Mouse (Mus musculus) R1 (cell line): ENCODE results near the gene Lbhd2.
A peak's percentile ranks its signal among the peaks of the same experiment; 100 is the strongest.

Experiments used
- DNase-seq: peaks from one replicate; pipeline ENCODE4 v3.0.0-alpha.2; 2018; ENCODE audit warnings: low read depth, low spot score

Lbhd2 gene

DNA sequence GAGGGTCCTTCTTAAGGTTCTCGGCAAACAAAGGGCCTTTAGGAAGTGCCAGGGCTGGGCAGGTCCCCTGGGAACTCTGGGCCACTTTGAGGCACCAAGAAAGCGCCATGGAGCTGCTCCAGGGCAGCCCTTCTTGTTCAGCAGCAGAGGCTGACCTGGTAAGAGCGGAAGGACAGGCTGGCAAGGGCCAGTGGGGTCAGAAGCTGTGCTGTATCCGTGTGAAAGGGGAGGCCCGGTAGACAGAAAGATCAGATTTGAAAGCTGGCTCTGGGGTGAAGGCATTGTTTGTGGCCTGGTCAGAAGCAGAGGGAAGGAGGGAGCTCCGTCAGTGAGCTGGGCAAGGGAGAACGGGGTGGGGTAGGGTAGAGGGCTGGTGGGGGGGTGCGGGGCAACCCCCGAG lies 40.7 kb downstream of the Lbhd2 start:
- no peak for DNase-seq

DNA sequence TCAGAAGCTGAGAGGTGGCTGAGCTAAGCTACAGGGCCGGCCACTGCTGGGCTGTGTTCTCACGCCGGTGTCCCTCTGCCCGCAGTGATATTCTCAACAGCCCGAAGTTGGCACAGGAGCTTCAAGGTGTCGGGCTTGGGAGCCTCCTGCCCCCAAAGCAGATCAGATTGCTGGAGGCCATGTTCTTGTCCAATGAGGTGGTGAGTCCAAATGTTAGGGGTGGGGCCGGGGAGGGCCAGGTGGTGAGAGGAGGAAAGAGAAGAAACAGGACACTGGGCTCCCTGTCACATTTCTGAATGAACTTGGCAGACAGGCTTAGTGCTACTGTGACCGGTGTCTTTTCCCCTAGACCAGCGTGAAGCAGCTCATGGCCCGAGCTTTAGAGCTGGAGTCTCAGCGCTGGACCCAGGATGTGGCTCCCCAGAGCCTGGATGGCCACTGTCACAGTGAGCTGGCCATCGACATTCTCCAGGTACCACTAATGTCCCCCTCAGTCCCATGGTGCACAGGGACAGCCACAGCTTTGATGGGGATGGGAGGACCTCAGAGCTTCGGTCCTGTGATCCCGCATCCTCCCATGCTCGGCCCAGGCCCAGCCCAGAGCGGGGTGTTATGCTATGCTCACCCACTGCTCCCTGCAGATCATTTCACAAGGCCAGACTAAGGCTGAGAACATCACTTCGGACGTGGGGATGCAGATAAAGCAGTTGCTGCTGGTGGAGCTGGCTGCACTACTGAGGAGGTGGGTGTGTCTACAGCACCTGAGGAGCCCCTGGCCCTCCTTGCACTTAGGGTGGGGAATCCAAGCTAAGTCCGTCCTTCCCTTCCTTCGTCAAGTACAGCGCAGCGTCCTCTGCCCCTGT lies 41.5 kb downstream of the Lbhd2 start:
- DNase-seq = no peak

DNA sequence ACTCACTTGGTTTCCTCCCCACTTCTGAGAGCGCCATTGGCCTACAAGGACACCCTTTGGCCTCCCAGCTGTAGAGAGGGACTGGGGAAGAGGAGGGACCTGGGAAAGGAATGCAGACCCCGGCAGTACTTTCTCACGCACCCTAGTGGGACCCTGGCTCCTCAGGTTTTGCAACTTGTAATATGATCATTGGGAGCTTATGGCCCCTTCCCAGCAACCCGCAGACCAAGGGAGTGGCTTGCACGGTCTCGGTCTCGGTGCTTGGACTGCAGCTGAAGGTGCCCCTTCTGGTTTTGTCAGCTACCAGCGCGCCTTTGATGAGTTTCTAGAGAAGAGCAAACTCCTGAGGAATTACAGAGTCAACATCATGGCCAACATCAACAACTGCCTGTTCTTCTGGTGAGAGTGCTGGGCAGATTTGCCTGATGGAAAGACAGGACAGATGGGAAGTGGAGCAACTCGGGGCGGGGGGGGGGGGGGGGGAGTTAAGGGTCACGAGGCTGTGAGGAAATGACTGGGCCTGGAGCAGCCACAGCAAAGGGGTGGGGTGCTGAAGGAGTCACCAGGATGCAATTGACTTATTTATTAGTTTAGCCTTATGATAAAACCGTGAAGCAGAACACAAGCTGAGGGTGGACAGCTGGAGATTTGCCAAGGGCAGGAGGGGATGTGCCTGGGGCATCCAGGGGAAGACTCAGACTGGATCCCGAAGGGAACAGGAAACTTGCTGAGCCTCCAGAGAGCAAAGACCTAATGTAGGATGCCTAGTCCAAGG lies 42.5 kb downstream of the Lbhd2 start:
- no peak for DNase-seq

DNA sequence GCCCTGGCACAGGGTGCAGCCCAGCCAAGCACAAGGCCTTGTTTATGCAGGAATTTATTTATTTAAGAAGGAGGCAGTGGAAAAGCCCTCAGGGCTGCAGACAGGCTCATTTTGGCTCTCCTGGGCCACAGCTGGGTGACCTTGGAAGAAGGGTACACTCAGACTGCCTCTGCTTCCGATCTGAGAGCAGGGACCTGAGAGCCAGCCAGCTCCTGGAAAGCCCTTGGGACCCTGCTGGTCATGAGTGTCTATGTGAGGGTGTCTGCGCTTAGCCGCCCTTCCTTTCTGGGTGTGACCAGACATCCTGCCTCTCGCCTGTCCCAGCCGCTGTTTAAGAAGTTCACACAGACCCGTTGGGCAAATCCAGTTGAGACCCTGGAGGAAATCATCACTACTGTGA lies 43.8 kb downstream of the Lbhd2 start:
- no peak for DNase-seq

DNA sequence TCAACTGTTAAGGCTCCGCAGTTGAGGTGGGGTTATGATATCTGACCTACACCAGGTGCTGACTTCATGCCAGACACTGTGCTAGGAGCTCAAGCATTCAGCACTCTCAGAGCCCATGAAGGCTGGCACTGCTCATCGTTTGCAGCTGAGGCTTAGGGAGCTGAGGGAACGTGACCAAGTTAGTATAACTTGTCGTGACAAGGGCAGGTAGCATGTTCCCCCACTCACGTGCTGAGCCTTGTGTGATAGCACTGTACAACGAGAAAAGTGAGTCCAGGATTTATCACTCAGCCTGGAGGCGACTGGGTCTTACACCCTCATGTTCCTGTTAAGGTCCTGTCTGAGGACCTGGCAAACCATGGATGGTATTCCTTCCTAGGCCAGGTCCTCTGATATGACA lies 45.0 kb downstream of the Lbhd2 start:
- no peak for DNase-seq

DNA sequence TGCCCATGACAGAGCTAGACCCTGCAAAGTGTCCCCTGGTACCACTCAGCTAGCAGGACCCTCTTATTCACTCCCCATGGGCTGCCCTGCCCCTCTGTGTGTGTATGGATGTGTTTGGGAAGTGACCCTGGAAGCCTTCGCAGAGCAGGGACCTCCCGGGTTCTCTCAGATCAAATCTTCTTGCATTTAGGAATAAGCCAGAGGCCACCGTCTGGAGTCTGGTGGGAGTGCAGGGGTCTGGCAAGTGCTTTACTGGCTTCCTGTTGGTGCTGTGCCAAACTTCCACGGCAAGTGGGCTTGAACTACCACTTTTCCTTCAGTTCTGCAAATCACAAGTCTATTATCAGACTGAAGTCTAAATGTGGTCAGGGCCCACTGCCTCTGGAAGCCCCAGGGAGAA lies 47.4 kb downstream of the Lbhd2 start:
- DNase-seq = no peak

DNA sequence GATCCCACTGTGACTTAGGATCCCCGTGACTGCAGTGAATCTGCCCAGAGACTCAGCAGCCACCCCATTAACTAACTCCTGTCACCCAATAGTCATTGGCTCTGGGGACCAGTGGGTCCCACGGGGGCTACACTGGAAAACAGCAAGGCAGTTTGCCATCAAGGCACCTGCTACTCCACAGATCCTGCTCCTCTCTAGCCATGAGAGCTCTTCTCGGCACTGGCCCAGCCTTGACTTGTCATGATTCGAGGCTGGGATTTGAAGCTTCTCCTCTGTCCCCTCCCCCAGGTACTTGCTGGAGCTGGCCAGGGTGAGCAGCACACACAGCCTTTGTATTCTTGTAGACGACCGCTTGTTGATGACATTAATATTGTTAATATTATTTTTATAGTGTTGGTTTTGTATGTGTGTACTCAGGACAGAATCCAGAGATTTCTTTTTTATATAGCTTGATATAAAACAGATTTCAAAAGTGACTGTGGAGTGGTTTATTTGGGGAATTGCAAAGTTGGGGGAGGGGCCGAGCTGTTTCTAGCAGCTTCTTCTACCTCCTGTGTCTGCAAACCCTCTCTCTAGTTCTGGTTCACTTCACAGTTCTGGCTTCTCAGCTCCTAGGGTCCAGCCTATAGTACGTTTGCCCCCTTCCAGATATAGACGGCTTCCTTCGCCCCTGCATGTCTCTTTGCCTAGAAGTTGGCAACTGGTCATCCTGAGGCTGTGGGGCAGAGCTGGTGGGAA lies 48.1 kb downstream of the Lbhd2 start:
- no peak for DNase-seq

DNA sequence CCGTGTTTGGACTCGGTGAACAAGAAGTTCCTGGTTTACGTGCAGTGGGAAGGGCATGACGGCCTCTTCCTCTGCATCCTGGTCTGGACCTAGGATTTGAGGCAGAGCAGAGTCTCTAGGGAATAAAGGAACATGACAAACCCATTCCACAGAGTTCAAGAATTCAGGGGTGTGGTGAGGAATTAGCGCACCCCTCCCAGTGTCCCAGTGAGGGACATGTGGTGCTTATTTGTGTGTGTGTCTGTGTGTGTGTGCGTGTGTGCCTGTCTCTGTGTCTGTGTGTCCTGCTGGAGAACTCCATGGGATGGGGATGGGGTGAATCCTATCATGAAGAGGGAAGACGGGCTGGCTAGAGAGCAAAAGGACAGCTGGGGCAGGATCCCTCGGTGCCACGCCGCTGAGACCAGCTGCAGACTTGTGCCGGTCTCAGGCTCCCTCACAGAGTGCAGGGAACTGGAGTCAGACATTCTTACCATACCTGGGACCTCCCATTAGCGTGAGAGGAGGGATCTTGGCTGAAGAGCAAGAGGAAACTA lies 48.8 kb downstream of the Lbhd2 start:
- peak; percentile 35 for DNase-seq

DNA sequence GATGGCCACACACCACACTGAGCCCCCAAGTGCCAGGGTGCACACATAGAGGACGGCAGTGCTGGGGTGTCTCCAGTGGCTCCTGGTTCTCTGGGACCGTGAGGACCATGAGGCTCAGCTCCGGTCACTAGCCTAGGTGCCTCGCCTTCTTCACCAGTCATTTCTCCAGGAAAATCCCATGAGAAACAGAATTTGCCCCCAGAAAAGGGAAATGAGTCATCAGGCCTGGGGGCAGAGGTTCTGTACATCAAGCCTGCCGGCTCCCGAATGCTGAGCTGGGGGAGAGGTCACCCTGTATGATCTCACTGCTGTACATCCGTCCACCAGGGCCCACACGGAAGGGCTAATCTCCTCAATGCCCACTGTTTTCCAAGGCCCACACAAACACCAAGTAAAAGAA lies 49.3 kb downstream of the Lbhd2 start:
- no peak for DNase-seq

DNA sequence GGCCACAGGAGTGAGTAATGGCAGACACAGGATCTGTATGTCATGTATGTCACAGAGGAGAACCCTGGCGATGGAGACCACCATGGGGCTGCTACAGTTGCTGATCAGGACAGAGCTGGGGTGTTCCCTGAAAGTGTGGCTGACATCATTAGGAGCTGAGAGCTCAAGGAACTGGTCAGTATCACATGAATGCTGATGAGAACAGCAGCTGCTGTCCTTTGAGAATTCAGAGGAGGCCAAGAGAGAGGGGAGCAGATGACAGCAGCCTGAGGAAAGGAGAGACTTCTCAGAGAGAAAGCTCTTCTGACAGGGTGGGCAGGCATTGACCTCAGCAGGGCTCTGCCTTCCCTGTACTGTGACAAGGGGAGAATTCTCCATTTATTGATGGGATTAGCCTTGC lies 51.1 kb downstream of the Lbhd2 start:
- no peak for DNase-seq
